Mouse (Mus musculus): Measurements from ENCODE around the gene Cwc25.

- TF ChIP-seq GATA1 (IDR thresholded peaks at IDR 0.05; ENCODE audit: borderline replicate concordance, low read length) = no peak
- no peak for TF ChIP-seq FLI1 (IDR thresholded peaks at IDR 0.05; ENCODE audit: low read length)
These were observed 47.6 kb upstream of the Cwc25 start for GRCm38 (mm10) chr11:97813746-97814515.

All from megakaryocyte, embryonic 14.5 days (primary cell).